Mouse (Mus musculus) brain, embryonic 14.5 days (tissue): ENCODE data around the gene Bcl9.

Experiments used
- CTCF ChIP-seq: fragments of 200-500 bp; IDR thresholded peaks from 2 replicates; pipeline ENCODE4 v1.5.1; 2012; ENCODE audit warnings: inconsistent platforms, mild to moderate bottlenecking, moderate library complexity, borderline replicate concordance; ENCODE audit not compliant: insufficient read depth, insufficient read length; ENCODE audit errors: extremely low read depth
- POLR2A ChIP-seq: fragments of 200-500 bp; IDR thresholded peaks from 2 replicates; pipeline ENCODE4 v1.6.1; 2012; ENCODE audit warnings: mild to moderate bottlenecking, inconsistent platforms, borderline replicate concordance; ENCODE audit not compliant: poor library complexity, insufficient read depth, insufficient read length, severe bottlenecking; ENCODE audit errors: extremely low read depth

DNA sequence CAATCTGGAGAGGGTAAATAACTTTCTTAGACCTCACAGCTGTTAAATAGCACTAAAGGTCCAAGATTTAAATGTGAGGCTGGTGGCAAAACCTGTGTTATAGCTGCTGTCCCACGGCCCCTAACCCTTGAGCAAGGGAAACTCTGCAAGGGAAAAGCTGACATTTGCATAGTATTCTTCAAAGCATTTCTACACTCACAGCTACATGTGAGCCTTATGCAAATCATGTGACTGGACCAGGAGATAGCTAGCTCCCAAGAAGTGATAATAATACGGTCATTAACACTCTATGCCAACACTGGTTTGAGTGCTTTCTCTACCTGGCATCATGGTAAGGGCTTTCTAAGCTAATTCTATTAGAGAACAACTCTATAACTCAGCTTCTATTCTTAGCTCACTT, 60.3 kb downstream of the Bcl9 start:
- TF ChIP-seq CTCF (no peak), POLR2A (no peak)
